Mouse (Mus musculus): ENCODE measurements at regions not wholly inside any gene's neighbourhood (a gene's known extent, or its start where the extent isn't known, plus 50 kb on each side); places are given as distances from the start of the nearest gene placed in this dataset.

GRCm38 (mm10) chr8:8562268-8562667 lies 98.8 kb downstream of the Efnb2 start:
- 82% methylated on average over 7 of the region's 7 CpGs for WGBS
- DNase-seq (ENCODE audit: low read depth, low spot score): no peak

GRCm38 (mm10) chr8:8558050-8558449 lies 103.0 kb downstream of the Efnb2 start:
- DNase-seq (ENCODE audit: low read depth, low spot score): no peak
- 89% methylated on average over 7 of the region's 7 CpGs for WGBS

- WGBS: 18% methylated on average over 10 of the region's 10 CpGs
- DNase-seq (ENCODE audit: low read depth, low spot score): no peak
Observed at GRCm38 (mm10) chr8:8556152-8556551, 104.9 kb downstream of the Efnb2 start.

GRCm38 (mm10) chr8:8554691-8555090 lies 106.4 kb downstream of the Efnb2 start:
- WGBS: 46% methylated on average over 5 of the region's 5 CpGs
- DNase-seq (ENCODE audit: low read depth, low spot score): no peak

GRCm38 (mm10) chr8:8552779-8553178 lies 108.3 kb downstream of the Efnb2 start:
- DNase-seq (ENCODE audit: low read depth, low spot score): no peak

GRCm38 (mm10) chr8:8536626-8537025 lies 124.4 kb downstream of the Efnb2 start:
- no peak for DNase-seq (ENCODE audit: low read depth, low spot score)
- 74% methylated on average over 5 of the region's 5 CpGs for WGBS

More at GRCm38 (mm10) chr8:8552779-8553178, 108.3 kb downstream of the Efnb2 start:
- WGBS: 26% methylated on average over 1 of the region's 1 CpGs

DNA sequence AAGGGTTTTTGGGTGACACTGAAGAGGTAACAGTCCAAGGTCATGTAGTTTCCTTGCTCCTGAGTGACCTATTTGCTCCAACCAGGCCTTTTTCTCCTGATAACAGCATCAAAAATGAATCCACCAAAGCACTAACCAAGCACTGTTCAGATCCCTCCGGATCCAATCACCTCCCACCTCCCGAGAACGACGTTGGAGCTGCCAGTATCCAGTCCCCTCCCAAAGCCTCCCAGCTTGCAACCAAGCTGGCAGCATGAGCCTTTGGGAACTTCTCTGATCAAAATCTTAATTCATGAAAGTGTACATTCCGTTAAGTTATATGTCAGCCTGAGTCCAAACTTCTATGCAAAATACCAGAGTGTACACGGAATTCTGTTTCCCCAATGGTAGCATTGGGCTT lies 126.3 kb downstream of the Efnb2 start:
- DNase-seq (ENCODE audit: low read depth, low spot score): no peak
- 69% methylated on average over 6 of the region's 6 CpGs for WGBS

DNA sequence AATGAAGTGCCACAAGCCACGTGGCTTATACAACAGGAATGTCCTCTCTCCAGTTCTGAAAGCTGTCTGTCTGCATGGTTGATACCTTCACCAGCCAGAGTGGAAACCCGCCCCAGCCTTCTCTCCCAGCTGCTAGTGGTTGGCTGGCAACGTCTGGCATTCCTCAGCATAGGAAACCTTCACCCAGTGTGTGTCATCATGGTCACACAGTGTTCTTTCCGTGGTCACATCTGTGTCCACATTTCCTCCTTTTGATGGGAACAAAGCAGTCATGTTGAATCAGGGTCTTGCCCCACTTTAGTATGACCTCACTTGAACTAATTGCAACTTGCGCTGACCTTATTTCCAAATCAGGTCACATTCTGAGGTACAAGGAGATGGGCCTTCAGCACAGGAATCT lies 128.1 kb downstream of the Efnb2 start:
- 81% methylated on average over 5 of the region's 5 CpGs for WGBS
- DNase-seq (ENCODE audit: low read depth, low spot score): no peak

- 76% methylated on average over 5 of the region's 5 CpGs for WGBS
Observed at GRCm38 (mm10) chr8:8530540-8530939, 130.5 kb downstream of the Efnb2 start.

GRCm38 (mm10) chr8:8521532-8521931 lies 139.5 kb downstream of the Efnb2 start:
- 95% methylated on average over 1 of the region's 1 CpGs for WGBS
- DNase-seq (ENCODE audit: low read depth, low spot score): no peak

More at GRCm38 (mm10) chr8:8530540-8530939, 130.5 kb downstream of the Efnb2 start:
- no peak for DNase-seq (ENCODE audit: low read depth, low spot score)

- WGBS: 97% methylated on average over 3 of the region's 3 CpGs
Observed at GRCm38 (mm10) chr8:8519772-8520191, 141.3 kb downstream of the Efnb2 start.

GRCm38 (mm10) chr8:8517599-8517998 lies 143.4 kb downstream of the Efnb2 start:
- 68% methylated on average over 2 of the region's 2 CpGs for WGBS
- no peak for DNase-seq (ENCODE audit: low read depth, low spot score)

More at GRCm38 (mm10) chr8:8519772-8520191, 141.3 kb downstream of the Efnb2 start:
- no peak for DNase-seq (ENCODE audit: low read depth, low spot score)

- DNase-seq (ENCODE audit: low read depth, low spot score): no peak
- WGBS: 33% methylated on average over 1 of the region's 1 CpGs
Observed at GRCm38 (mm10) chr8:8516272-8516671, 144.8 kb downstream of the Efnb2 start.

DNA sequence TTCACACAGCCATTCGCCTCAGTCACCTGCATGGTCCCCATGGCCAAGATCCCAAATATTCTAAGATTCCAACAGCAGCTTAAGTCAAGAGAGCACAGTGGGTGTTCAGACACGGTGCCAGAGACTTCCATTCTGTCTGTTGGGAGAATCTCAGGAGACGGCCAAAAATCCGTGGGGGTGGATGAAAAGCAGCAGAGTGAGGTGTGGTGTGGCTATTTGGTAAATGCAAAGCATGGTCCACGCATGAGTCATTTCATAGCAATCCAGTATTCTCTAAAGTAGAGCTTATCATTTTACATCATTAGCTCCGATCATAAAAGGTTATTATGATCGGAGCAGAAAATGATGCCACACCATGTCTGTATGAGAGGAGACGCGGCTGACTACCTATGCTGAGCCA lies 161.1 kb downstream of the Efnb2 start:
- WGBS: 86% methylated on average over 9 of the region's 9 CpGs

DNA sequence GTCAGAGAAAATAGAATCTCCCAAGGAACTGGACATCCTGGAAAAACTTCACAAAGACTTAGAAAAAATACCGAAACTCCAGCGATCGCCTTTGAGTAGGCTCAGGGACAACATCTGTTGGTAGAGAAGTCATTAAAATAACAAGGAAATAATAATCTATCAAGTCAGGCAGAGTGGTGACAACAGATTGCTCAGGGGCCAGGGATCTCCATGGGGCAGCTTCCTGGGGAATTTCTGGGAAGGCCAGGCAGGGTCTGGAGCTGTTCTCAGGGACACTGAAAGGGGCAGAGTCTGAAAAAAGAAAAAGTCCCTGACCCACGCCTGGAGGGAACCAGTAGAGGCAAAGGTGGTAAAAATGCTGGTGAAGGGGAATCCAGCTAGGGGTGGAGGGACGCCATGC lies 162.3 kb downstream of the Efnb2 start:
- no peak for DNase-seq (ENCODE audit: low read depth, low spot score)
- WGBS: 64% methylated on average over 5 of the region's 5 CpGs

More for the DNA sequence above, 161.1 kb downstream of the Efnb2 start:
- no peak for DNase-seq (ENCODE audit: low read depth, low spot score)

DNA sequence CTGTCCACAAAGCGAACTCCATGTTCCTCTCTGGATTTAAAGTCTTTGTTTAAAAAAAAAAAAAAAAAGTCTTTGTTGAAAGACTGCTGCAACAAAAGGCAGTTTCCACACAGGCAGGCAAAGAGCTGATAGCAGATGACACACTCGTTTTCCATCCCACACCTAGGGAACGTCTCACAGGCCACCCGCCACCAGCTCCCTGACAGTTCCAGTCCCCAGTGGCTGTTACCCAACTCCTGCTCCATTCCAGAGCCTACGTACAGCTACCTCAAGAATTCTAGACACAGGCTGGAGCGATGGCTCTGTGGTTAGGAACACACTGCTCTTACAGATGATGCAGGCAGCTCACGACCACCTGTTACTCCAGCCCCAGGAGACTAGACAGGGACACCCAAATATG lies 165.6 kb downstream of the Efnb2 start:
- no peak for DNase-seq (ENCODE audit: low read depth, low spot score)
- WGBS: 84% methylated on average over 7 of the region's 7 CpGs

GRCm38 (mm10) chr8:8494281-8494680 lies 166.8 kb downstream of the Efnb2 start:
- WGBS: 88% methylated on average over 10 of the region's 10 CpGs
- no peak for DNase-seq (ENCODE audit: low read depth, low spot score)

GRCm38 (mm10) chr8:8491908-8492307 lies 169.1 kb downstream of the Efnb2 start:
- DNase-seq (ENCODE audit: low read depth, low spot score): no peak
- WGBS: 87% methylated on average over 2 of the region's 2 CpGs

DNA sequence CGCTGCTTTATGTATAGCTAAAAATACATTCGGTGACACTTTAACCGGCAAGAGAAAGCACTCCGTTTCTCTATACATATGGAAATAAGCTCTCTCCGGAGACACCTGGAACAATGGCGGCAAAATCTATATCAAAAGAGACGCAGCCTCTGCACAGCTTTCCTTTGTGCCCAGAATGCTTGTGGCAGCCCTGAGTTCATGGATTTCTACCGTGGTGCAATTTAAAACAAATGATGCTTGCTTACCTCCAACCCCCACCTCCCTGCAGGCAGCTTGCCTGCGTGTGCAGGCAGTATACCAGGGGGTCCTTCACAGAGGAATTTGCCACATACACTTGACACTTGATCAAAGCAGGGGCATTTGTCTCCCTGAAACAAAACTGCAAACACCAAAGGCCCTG lies 171.3 kb downstream of the Efnb2 start:
- 68% methylated on average over 9 of the region's 9 CpGs for WGBS
- no peak for DNase-seq (ENCODE audit: low read depth, low spot score)

- WGBS: 38% methylated on average over 26 of the region's 26 CpGs
- no peak for DNase-seq (ENCODE audit: low read depth, low spot score)
Observed at GRCm38 (mm10) chr8:8488695-8489571, 172.1 kb downstream of the Efnb2 start.

DNA sequence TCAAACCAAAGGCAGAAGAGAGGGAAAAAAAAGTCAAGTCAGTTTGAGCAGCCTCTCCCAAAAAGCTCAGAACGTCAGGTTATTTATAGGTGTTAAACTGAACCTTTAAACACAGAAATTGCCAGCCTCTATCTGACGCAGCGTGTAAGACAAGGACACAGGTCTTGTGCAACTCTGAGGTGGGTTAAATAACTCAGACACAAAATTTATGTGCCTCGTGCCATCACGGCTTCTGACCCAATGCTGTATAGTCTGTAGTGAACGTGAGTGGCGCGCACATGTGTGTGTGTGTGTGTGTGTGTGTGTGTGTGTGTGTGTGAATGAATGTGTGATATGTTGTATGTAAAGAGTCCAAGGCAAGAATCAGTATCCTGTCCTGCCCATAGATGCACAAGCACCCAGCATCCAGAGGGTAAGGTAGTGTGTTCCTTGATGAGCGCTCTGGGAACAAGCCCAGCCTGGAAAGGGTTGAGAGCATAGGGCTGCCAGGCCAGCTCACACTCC lies 172.8 kb downstream of the Efnb2 start:
- DNase-seq (ENCODE audit: low read depth, low spot score): no peak
- WGBS: 48% methylated on average over 9 of the region's 9 CpGs
